9 mouse cellular contexts compared by ENCODE assay signal in the genomic region with DNA sequence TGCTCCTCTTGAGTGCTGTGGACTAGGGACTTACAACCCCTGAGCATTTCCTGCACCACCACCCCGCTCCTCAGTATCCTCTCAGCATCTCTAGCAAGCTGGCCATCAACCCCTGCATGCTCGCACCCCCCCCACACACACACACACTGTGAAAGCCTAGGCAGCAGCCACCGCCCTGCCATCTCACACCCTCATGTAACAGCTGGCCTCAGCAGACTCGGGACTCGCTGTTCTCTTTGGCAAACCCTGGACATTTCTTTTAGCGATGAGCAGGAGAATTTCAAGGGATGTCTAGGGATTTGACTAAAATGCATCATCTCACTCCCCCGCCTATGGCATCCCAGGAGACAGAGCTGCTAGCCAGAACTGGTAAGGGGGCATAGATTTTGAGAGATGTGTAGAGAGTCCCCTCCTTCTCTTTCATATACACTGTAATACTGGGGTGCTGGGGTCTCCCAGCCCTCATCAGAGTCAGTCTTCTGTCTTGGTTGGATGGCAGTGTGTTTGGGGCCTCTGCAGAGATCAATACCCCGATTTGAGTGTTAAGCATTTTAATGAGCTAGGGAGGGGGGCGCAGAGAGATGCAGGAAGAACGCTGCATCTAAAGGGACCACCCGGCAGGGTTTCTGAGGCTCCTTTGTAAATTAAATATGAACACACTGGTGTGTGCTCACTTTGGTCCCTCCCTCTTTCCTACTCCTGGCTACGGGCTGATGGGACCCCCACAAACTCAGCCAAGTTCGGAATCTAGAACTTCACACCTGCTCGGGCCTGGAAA. TPM values are rescaled to one million over a fixed set of nuclear protein-coding genes. Genes with fewer than 3 reads are reported as not detected.
A peak's percentile ranks its signal among the peaks of the same experiment; 100 is the strongest.
DNase-seq lines count a peak whose midpoint lies in the region; ATAC-seq and TF ChIP-seq lines count a peak whose summit lies in the region.
"Had no signal": no experiment of that assay in that cellular context is flagged by ENCODE, and none has a peak within 500 bp of the region (broad histone marks: within the 10 kb centered on the region; RNA-seq: fewer than 3 reads in every experiment).

No protein-coding gene starts in this region.

- no peak for TF ChIP-seq POLR2A in brain, embryonic 14.5 days (IDR thresholded peaks at IDR 0.05; ENCODE audit: borderline replicate concordance, extremely low read depth, insufficient read depth, insufficient read length, poor library complexity, severe bottlenecking)

- no peaks in the 10 kb centered on the region for H3K9me3 ChIP-seq in hindbrain, embryonic 12.5 days (replicated peaks)
- H3K9me3 ChIP-seq in midbrain, embryonic 14.5 days (ENCODE audit: control insufficient read depth, low read length), result no peaks in the 10 kb centered on the region

- no peak for TF ChIP-seq CTCF in brain, embryonic 14.5 days (IDR thresholded peaks at IDR 0.05; ENCODE audit: borderline replicate concordance, extremely low read depth, insufficient read depth, insufficient read length)

- peak overlapping the region; percentile 13 for H3K9ac ChIP-seq in hindbrain, embryonic 12.5 days
- H3K9ac ChIP-seq in midbrain, embryonic 14.5 days (replicated peaks; ENCODE audit: low read length), result peak overlapping the region; percentile 55

- H3K4me1 ChIP-seq in hindbrain, embryonic 12.5 days, result peaks cover 52% of the 10 kb centered on the region
- peaks cover 26% of the 10 kb centered on the region for H3K4me1 ChIP-seq in midbrain, embryonic 14.5 days (ENCODE audit: control insufficient read depth, insufficient read depth, low read length)

- no peaks in the 10 kb centered on the region for H3K36me3 ChIP-seq in hindbrain, embryonic 12.5 days
- H3K36me3 ChIP-seq in midbrain, embryonic 14.5 days (ENCODE audit: control insufficient read depth, insufficient read depth, low read length), result no peaks in the 10 kb centered on the region

- H3K27me3 ChIP-seq in hindbrain, embryonic 12.5 days, result peaks cover 81% of the 10 kb centered on the region
- H3K27me3 ChIP-seq in midbrain, embryonic 14.5 days (ENCODE audit: control insufficient read depth, insufficient read depth, low read length), result peaks cover 56% of the 10 kb centered on the region
- H3K27me3 ChIP-seq: Patski had no signal

- peak overlapping the region; percentile 27; the same call in 1 of the 2 replicates for H3K4me3 ChIP-seq in hindbrain, embryonic 12.5 days
- H3K4me3 ChIP-seq in midbrain, embryonic 14.5 days (replicated peaks; ENCODE audit: low read depth, low read length), result peak overlapping the region; percentile 41

- DNase-seq in MN1 (ENCODE audit: low spot score), result peak; percentile 54
- peak; percentile 70 for DNase-seq in brain, embryonic 14.5 days (ENCODE audit: low read depth)
- peak; percentile 57 for DNase-seq in midbrain, embryonic 14.5 days
- DNase-seq in kidney, adult 8-10 months, result no peak
- DNase-seq in adrenal gland, postnatal 10 days, result no peak
- no peak for DNase-seq in urinary bladder, adult 18-20 months (ENCODE audit: low spot score in 2 of 2)
- DNase-seq: cerebellum, adult 11 months had no signal

- WGBS in hindbrain, embryonic 12.5 days, result 3% methylated on average over 14 of the region's 14 CpGs
- WGBS in midbrain, embryonic 14.5 days, result 3% methylated on average over 14 of the region's 14 CpGs

- H3K27ac ChIP-seq in hindbrain, embryonic 12.5 days, result peak overlapping the region; percentile 57
- H3K27ac ChIP-seq in midbrain, embryonic 14.5 days (replicated peaks; ENCODE audit: low read depth, low read length), result peak overlapping the region; percentile 90

- no peak for ATAC-seq in hindbrain, embryonic 12.5 days (ENCODE audit: low FRiP score)
- no peak for ATAC-seq in midbrain, embryonic 14.5 days (ENCODE audit: low FRiP score, low TSS enrichment)
- ATAC-seq: Patski had no signal

- H3K4me2 ChIP-seq in hindbrain, embryonic 12.5 days (replicated peaks), result peak overlapping the region; percentile 52
- peak overlapping the region; percentile 63 for H3K4me2 ChIP-seq in midbrain, embryonic 14.5 days (ENCODE audit: low read length)

RNA-seq across cellular contexts. Expression of a gene that starts 1.2 kb away (rescaled TPM):
- 57.7 and 67.1 TPM in 2 replicates for polyA plus RNA-seq in brain, embryonic 14.5 days (2012; rRNA removed)
- 47.8 and 59.3 TPM in 2 replicates for polyA plus RNA-seq in hindbrain, embryonic 12.5 days (2016; fragmentation: Nextera tagmentation; extraction: Ambion mirVana)
- polyA plus RNA-seq in midbrain, embryonic 14.5 days (2014; fragmentation: Nextera tagmentation; extraction: Ambion mirVana), result 2.4 and 16.6 TPM in 2 replicates
- 10 to 100 TPM; 46.5 to 47.1 TPM for total RNA-seq in adrenal gland, postnatal 10 days (2021)

RNA-seq across cellular contexts. Expression of a gene that starts 1.3 kb away (rescaled TPM):
- polyA plus RNA-seq in brain, embryonic 14.5 days (2012; rRNA removed), result 364 and 418 TPM in 2 replicates
- polyA plus RNA-seq in hindbrain, embryonic 12.5 days (2016; fragmentation: Nextera tagmentation; extraction: Ambion mirVana), result 9.2 and 10.4 TPM in 2 replicates
- polyA plus RNA-seq in midbrain, embryonic 14.5 days (2014; fragmentation: Nextera tagmentation; extraction: Ambion mirVana), result 51.6 and 96.9 TPM in 2 replicates
- total RNA-seq in adrenal gland, postnatal 10 days (2021), result 10 to 100 TPM in 1 of 2 experiments, 1 to 10 TPM in 1; 5.0 to 11.0 TPM

RNA-seq across cellular contexts. Expression of a gene that starts 46.7 kb away (rescaled TPM):
- 6.8 and 7.1 TPM in 2 replicates for polyA plus RNA-seq in brain, embryonic 14.5 days (2012; rRNA removed)
- polyA plus RNA-seq in hindbrain, embryonic 12.5 days (2016; fragmentation: Nextera tagmentation; extraction: Ambion mirVana), result 9.8 and 10.1 TPM in 2 replicates
- 3.8 and 3.9 TPM in 2 replicates for polyA plus RNA-seq in midbrain, embryonic 14.5 days (2014; fragmentation: Nextera tagmentation; extraction: Ambion mirVana)
- 10 to 100 TPM; 21.8 to 25.6 TPM for total RNA-seq in adrenal gland, postnatal 10 days (2021)

RNA-seq across cellular contexts. Expression of a gene that starts 50.1 kb away (rescaled TPM):
- polyA plus RNA-seq in brain, embryonic 14.5 days (2012; rRNA removed), result 123 and 145 TPM in 2 replicates
- polyA plus RNA-seq in hindbrain, embryonic 12.5 days (2016; fragmentation: Nextera tagmentation; extraction: Ambion mirVana), result 63.0 and 67.8 TPM in 2 replicates
- polyA plus RNA-seq in midbrain, embryonic 14.5 days (2014; fragmentation: Nextera tagmentation; extraction: Ambion mirVana), result 96.4 and 115 TPM in 2 replicates
- total RNA-seq in adrenal gland, postnatal 10 days (2021), result 10 to 100 TPM; 14.6 to 22.4 TPM

Comparison
In these comparisons a context has a peak if more than half of its experiments do, and no peak if none do; other contexts are left out.
1. DNase-seq: peak in MN1 (single experiment), brain, embryonic 14.5 days (single experiment) and midbrain, embryonic 14.5 days (single experiment); none in kidney, adult 8-10 months (0 of 2), adrenal gland, postnatal 10 days (single experiment) and urinary bladder, adult 18-20 months (0 of 2).